Mouse (Mus musculus): ENCODE data around the gene Uchl3. TPM values are rescaled to one million over a fixed set of nuclear protein-coding genes. Genes with fewer than 3 reads are reported as not detected.

Gene Uchl3
- polyA plus RNA-seq, 1 experiment = 33.5 TPM

- no peak for TF ChIP-seq CTCF (IDR thresholded peaks at IDR 0.05; ENCODE audit: borderline replicate concordance, insufficient read depth, low read length)
- TF ChIP-seq POLR2A (IDR thresholded peaks at IDR 0.05; ENCODE audit: low read depth, low read length) = peak; percentile 85
- H3K27ac ChIP-seq (ENCODE audit: insufficient read depth, low read length) = peak within 1 kb of the TSS; percentile 41; the same call in 1 of the 2 replicates
- peaks cover 14% of the 10 kb centered on the region for H3K4me1 ChIP-seq (ENCODE audit: control insufficient read depth, insufficient read depth, low read length)
- H3K4me3 ChIP-seq (ENCODE audit: insufficient read depth, low read length) = peak within 1 kb of the TSS; percentile 72
Measured at GRCm38 (mm10) chr14:101729237-101729971, 75.6 kb downstream of the Uchl3 start, which contains the start of the genes Gm9922 and Lmo7. Gm9922 (minus strand) TSS chr14:101729814. Lmo7 (plus strand) TSS chr14:101729957.

- H3K27ac ChIP-seq (ENCODE audit: insufficient read depth, low read length) = peak overlapping the region; percentile 30; the same call in 1 of the 2 replicates
- peaks cover 14% of the 10 kb centered on the region for H3K4me1 ChIP-seq (ENCODE audit: control insufficient read depth, insufficient read depth, low read length)
- TF ChIP-seq POLR2A (IDR thresholded peaks at IDR 0.05; ENCODE audit: low read depth, low read length) (no peak), CTCF (IDR thresholded peaks at IDR 0.05; ENCODE audit: borderline replicate concordance, insufficient read depth, low read length) (no peak)
- peak overlapping the region; percentile 72 for H3K4me3 ChIP-seq (ENCODE audit: insufficient read depth, low read length)
Measured at GRCm38 (mm10) chr14:101729972-101730692, 76.4 kb downstream of the Uchl3 start.

DNA sequence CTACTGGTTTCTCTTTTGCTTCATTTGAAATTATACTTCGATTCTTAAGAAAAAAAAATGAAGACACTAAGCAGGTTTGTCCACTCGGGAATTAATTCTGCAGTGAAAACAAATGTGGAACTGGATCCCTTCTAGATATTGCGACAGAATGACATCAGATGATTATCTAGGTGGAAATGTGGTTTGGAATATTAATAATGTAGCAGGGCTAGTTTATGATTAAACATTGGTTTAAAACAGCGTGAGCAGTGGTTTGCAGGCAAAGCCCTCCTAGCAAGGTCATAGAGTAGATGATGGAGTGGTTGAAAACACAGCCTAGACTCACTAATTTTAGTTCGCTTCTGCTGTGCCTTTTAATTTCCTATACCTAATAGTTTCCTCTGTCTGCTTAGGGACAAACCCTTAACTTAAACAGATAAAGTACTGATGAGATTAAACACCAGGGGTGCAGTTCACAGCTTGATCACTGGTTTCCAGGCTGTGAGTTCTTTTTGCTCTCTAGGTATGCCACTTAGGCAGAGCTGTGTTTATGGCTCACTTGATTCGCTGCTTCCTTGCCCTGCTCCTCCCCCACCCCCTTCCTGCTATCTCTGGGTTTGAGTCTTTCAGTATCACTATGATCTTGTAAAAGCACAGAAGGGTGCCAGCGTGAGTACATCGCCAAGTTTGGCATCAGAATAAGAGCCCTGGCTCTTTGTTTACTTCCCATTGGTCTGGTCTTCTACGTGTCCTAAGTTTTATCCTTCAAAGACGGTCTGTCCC lies 80.0 kb downstream of the Uchl3 start:
- no peak overlapping the region for H3K27ac ChIP-seq (ENCODE audit: insufficient read depth, low read length)
- no peak for TF ChIP-seq POLR2A (IDR thresholded peaks at IDR 0.05; ENCODE audit: low read depth, low read length)
- peaks cover 3% of the 10 kb centered on the region for H3K4me1 ChIP-seq (ENCODE audit: control insufficient read depth, insufficient read depth, low read length)
- no peak overlapping the region for H3K4me3 ChIP-seq (ENCODE audit: insufficient read depth, low read length)

DNA sequence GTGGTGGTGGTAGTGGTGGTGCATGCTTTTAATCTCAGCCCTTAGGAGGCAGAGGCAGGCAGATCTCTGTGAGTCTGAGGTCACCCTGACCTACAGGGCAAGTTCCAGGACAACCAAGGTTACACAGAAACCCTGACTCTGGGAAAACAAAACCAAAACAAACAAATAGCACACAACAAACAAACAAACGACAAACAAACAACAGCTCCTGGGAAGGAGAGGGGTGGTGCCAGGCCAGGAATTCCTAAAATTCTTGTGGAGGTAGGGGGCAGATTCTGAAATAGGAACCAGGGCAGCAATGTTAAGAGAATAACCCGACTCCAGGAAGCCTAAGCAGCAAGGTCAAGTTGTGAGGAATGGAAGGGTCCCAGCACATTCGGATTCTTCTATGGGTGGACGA lies 83.7 kb downstream of the Uchl3 start:
- TF ChIP-seq CTCF (IDR thresholded peaks at IDR 0.05; ENCODE audit: borderline replicate concordance, insufficient read depth, low read length) (no peak), POLR2A (IDR thresholded peaks at IDR 0.05; ENCODE audit: low read depth, low read length) (no peak)
- Histone ChIP-seq H3K4me1 (ENCODE audit: control insufficient read depth, insufficient read depth, low read length) (peaks cover 3% of the 10 kb centered on the region), H3K27ac (ENCODE audit: insufficient read depth, low read length) (no peak overlapping the region), H3K4me3 (ENCODE audit: insufficient read depth, low read length) (no peak overlapping the region)

Other genes starting within 250 kb of the Uchl3 start
- gene Tbc1d4, start 44.8 kb upstream of the Uchl3 start, polyA plus RNA-seq (2011; ENCODE audit: insufficient read length, low read depth, missing spikeins) = 1.9 and 3.2 TPM in 2 replicates
- 32.8 and 34.9 TPM in 2 replicates for gene Commd6, start 13.3 kb upstream of the Uchl3 start, polyA plus RNA-seq (2011; ENCODE audit: insufficient read length, low read depth, missing spikeins)
- gene Gm9922, start 75.8 kb downstream of the Uchl3 start, polyA plus RNA-seq (2011; ENCODE audit: insufficient read length, low read depth, missing spikeins) = 1.3 TPM in 1 of 2 replicates, not detected in the other
- 61.2 and 61.5 TPM in 2 replicates for gene Lmo7, start 76.0 kb downstream of the Uchl3 start, polyA plus RNA-seq (2011; ENCODE audit: insufficient read length, low read depth, missing spikeins)

Measured in embryonic fibroblast, embryonic 13.5 days (primary cell).